Mouse (Mus musculus): ENCODE results near the gene Megf6.

GRCm38 (mm10) chr4:154163296-154163695, 7.2 kb upstream of the Megf6 start:
- TF ChIP-seq CTCF (IDR thresholded peaks at IDR 0.05; ENCODE audit: low read depth) = peak; percentile 92
- no peak for TF ChIP-seq EP300 (optimal IDR thresholded peaks at IDR 0.05)
